Mouse (Mus musculus) right cerebral cortex, postnatal 10 days (tissue): ENCODE results near the gene Vasp.

ENCODE experiments used
- DNase-seq, 2 experiments: peaks; one replicate each; pipeline ENCODE4 v3.0.0; 2021; ENCODE audit warnings: low spot score in 2 of 2

The Vasp gene

DNA sequence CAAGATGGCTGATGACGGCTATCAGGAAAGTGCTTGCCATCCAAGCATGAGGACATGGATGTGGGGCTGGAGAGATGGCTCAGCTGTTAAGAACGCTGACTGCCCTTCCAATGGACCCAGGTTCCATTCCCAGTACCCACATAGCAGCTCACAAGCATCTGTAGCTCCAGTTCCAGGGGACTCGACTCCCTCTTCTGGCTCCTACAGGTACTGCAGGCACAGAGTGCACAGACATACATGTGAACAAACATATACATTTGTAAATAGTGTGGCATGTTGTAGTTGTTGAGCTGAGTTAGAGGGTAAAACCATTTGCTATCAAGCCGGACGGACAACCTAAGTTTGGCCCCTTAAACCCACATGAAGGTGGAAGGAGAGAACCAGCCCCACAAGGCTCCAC is 61.6 kb downstream of the Vasp start:
- DNase-seq: no peak

DNA sequence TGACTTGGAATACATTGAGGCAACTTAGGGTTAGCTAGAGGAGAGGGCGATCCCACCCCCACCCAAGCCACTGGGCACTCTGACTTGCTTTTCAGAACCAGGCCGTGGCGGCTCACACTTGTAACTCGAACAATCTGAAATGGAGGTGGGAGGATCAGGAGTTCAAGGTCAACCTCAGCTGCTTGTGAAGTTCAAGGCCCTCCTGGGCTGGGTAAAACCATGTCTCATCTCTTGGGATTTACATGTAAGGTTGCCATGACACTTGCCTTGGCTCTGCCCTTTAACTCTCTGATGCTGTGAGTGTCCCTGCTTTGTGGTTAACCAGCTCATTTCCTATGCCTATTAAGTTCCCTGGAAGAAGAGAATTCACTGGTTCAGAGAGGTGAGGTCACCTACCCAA is 62.1 kb downstream of the Vasp start:
- DNase-seq: no peak

DNA sequence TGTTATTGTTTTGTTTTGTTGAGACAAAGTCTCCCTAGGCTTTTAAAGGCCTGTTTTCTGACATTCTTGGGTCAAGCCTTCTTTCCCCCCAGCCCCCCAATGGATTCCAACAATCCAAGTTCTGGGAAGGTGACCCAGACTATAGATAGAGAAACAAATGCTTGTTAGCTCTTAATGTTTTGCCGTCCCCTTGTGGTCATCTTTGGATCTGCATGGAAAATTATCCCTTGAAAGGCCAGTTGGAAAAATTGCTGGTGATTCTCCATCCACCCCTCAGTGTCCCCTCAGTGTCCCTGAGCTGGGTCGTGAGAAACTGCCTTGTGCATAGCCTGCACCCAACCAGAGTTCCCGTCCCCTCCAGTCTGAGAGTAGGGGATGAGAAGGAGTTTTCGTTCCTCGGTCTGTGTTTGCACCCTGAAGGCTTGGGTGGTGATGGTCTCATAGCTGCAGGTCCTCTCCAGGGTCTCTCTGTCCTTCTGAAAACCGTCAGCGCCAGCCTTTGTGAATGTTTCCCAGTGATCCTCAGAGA is 62.6 kb downstream of the Vasp start:
- DNase-seq: peak in 1 of 2 experiments; percentile 67

DNA sequence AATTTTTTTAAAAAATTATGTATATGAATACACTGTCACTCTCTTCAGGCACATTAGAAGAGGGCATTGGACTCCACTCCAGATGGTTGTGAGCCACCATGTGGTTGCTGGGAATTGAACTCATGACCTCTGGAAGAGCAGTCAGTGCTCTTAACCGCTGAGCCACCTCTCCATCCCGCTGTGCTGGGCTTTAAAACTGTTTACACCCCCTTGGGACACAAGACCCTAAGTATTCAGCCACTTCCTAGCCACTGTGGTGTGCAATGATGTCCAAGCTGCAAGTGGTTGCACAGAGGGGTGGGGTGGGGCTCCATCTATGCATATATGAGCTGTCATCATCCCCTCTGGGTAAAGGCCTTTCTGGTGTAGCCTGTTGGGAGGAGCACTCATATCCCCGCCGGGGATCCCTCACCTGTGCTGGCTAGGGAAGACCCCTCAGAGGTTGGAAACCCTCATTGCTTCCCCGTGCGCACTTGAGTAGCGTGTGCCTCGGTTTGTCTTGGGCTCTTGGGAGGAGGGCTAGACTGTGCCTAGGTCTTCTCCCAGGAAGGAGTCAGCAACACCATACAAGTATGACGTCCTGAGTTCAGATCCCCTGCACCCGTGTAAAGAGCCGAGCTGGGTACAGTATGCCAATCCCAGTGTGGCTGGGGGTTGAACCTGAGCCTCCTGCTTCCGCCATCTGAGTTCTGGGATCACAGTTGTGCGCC is 63.3 kb downstream of the Vasp start:
- no peak for DNase-seq
